Mouse (Mus musculus) olfactory bulb, adult 2 months (tissue): ENCODE measurements around the gene Bmp8a.

Experiments
- CTCF ChIP-seq: fragments of 200-500 bp; IDR thresholded peaks from 2 replicates; pipeline ENCODE4 v1.5.1; 2012; ENCODE audit warnings: low read depth, mild to moderate bottlenecking, low read length, moderate library complexity; ENCODE audit not compliant: insufficient read depth
- POLR2A ChIP-seq: fragments of 200-500 bp; IDR thresholded peaks from 2 replicates; pipeline ENCODE4 v1.6.1; 2012; ENCODE audit warnings: mild to moderate bottlenecking, low read depth, low read length, moderate library complexity; ENCODE audit not compliant: insufficient read depth

DNA sequence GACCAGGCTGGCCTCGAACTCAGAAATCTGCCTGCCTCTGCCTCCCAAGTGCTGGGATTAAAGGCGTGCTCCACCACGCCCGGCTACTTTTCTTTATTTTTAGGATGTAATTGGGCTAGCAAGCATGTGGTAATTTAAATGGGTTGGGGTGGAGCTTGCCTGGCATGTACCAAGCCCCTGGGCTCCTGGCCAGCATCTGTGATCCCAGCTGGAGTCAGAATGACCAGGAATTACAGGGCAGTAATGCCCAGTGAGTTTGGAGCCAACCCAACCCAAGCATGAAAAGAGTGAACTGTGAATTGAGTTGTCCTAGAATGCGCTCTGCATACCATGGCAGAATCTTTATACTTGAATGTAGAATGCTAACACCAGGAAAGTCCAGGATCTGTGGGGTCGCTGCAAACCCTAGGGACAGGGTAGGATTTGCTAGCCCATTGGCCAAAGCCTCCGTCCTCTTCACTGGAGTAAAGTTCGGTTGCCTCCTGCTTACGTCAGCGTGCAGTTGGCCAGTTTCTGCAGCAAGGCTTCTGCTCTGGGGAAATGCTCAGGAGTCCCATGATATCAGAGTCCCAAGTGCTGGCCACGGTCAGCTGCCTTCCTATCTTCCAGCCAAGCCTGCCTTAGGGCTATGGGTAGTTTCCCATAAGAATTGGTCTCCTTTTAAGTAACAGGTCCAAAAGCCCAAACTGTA is 43.9 kb downstream of the Bmp8a start:
- no peak for TF ChIP-seq CTCF
- no peak for TF ChIP-seq POLR2A
